In the genomic region with DNA sequence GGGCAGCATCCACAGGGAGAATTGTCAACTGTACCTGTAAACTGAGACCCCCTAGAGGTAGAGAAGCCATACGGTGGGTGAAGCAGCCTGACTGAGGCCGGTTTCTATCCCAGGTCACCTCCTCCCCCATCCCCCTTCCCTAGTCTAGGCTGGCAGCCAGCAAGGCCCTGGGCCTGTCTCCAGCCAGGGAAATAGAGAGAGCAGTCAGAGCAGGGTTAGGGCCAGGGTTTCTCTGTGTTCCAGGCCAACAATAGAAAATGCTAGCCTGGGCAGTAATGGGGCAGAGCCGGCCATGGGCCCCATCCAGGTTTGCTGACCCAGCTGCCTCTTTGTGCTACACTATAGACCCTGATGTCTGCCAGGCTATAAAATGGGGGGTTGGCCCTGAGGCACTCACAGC, we compare ENCODE assay signal across 8 mouse cellular contexts. TPM values are rescaled to one million over a fixed set of nuclear protein-coding genes. Genes with fewer than 3 reads are reported as not detected.
A peak's percentile ranks its signal among the peaks of the same experiment; 100 is the strongest.
DNase-seq lines count a peak whose midpoint lies in the region; ATAC-seq and TF ChIP-seq lines count a peak whose summit lies in the region.

A gene (plus strand): TSS at position 390 of the 400 bp plus-strand sequence.

- no peak within 1 kb of the TSS for H3K27ac ChIP-seq in heart, embryonic 11.5 days (ENCODE audit: low read depth, low read length)
- H3K27ac ChIP-seq in cortical plate, adult 2 months (ENCODE audit: insufficient read depth, low read length): peak within 1 kb of the TSS; percentile 90
- peak within 1 kb of the TSS; percentile 55 for H3K27ac ChIP-seq in heart, postnatal 0 days (ENCODE audit: low read depth)

- no peak for TF ChIP-seq CTCF in cortical plate, adult 2 months (IDR thresholded peaks at IDR 0.05; ENCODE audit: extremely low read depth, insufficient read depth, low read length)
- TF ChIP-seq CTCF in heart, postnatal 0 days (IDR thresholded peaks at IDR 0.05; ENCODE audit: low read depth): no peak

- TF ChIP-seq EP300 in heart, postnatal 0 days (IDR thresholded peaks at IDR 0.05; ENCODE audit: low read depth): no peak

- TF ChIP-seq POLR2A in cortical plate, adult 2 months (IDR thresholded peaks at IDR 0.05; ENCODE audit: extremely low read depth, insufficient read depth, low read length): no peak

- ATAC-seq in heart, embryonic 11.5 days (replicated peaks; ENCODE audit: insufficient number of reproducible peaks, low FRiP score, low TSS enrichment): no peak
- ATAC-seq in heart, postnatal 0 days (ENCODE audit: insufficient read depth, low read depth): peak; percentile 51; the same call in 1 of the 2 replicates

- H3K4me2 ChIP-seq in heart, embryonic 11.5 days: no peak within 1 kb of the TSS
- H3K4me2 ChIP-seq in heart, postnatal 0 days (ENCODE audit: low read depth, low read length): no peak within 1 kb of the TSS

- 0 out of 2 replicates have a peak, but pooled peaks cover 5% of the 10 kb centered on the region for H3K4me1 ChIP-seq in heart, embryonic 11.5 days (ENCODE audit: control insufficient read depth, insufficient read depth, low read length)
- H3K4me1 ChIP-seq in cortical plate, adult 2 months (ENCODE audit: control insufficient read depth, insufficient read depth, low read length): peaks cover 2% of the 10 kb centered on the region; the same call in 1 of the 2 replicates
- peaks cover 37% of the 10 kb centered on the region for H3K4me1 ChIP-seq in heart, postnatal 0 days (ENCODE audit: control insufficient read depth, insufficient read depth)

- intact Hi-C loops in left cerebral cortex, postnatal 10 days (cut with DNase I): no loop called here

- H3K9ac ChIP-seq in heart, embryonic 11.5 days (ENCODE audit: low read depth, low read length): no peak within 1 kb of the TSS
- peak within 1 kb of the TSS; percentile 28; the same call in 1 of the 2 replicates for H3K9ac ChIP-seq in heart, postnatal 0 days (replicated peaks; ENCODE audit: low read depth, low read length)

- DNase-seq in heart, adult 18-20 months: peak; percentile 84 to 87
- DNase-seq in NIH3T3 (ENCODE audit: low read depth): peak; percentile 52
- DNase-seq in heart, postnatal 0 days (ENCODE audit: low spot score): no peak
- DNase-seq in left cerebral cortex, postnatal 10 days (ENCODE audit: extremely low spot score in 1 of 2, low spot score in 2 of 2): peak; percentile 64 to 67
- DNase-seq in embryo, embryonic 10 days (ENCODE audit: low spot score): no peak
- no peak for DNase-seq in urinary bladder, postnatal 10 days (ENCODE audit: low spot score)

- H3K36me3 ChIP-seq in heart, embryonic 11.5 days (ENCODE audit: control insufficient read depth, insufficient read depth, low read length): no peaks in the 10 kb centered on the region
- no peaks in the 10 kb centered on the region for H3K36me3 ChIP-seq in heart, postnatal 0 days (replicated peaks; ENCODE audit: control insufficient read depth, insufficient read depth, low read length)

- 51% methylated on average over 3 of the region's 3 CpGs for WGBS in heart, embryonic 11.5 days (ENCODE audit: insufficient replicate concordance)
- 17% methylated on average over 3 of the region's 3 CpGs for WGBS in heart, postnatal 0 days

- no peak within 1 kb of the TSS for H3K4me3 ChIP-seq in heart, embryonic 11.5 days (ENCODE audit: low read depth, low read length)
- H3K4me3 ChIP-seq in cortical plate, adult 2 months (ENCODE audit: insufficient read depth, low read length): no peak within 1 kb of the TSS
- no peak within 1 kb of the TSS for H3K4me3 ChIP-seq in heart, postnatal 0 days (ENCODE audit: low read depth, low read length)

- H3K27me3 ChIP-seq in heart, embryonic 11.5 days (ENCODE audit: control insufficient read depth, insufficient read depth, low read length): no peaks in the 10 kb centered on the region
- H3K27me3 ChIP-seq in heart, postnatal 0 days (ENCODE audit: control insufficient read depth, insufficient read depth, low read length): peaks cover 3% of the 10 kb centered on the region; the same call in 1 of the 2 replicates

- H3K9me3 ChIP-seq in heart, embryonic 11.5 days (replicated peaks; ENCODE audit: control insufficient read depth, low read length): no peaks in the 10 kb centered on the region
- H3K9me3 ChIP-seq in heart, postnatal 0 days (replicated peaks; ENCODE audit: control insufficient read depth, low read length): no peaks in the 10 kb centered on the region

RNA-seq across cellular contexts. Expression of the gene that starts here (rescaled TPM):
- total RNA-seq in heart, adult 18-20 months (2021): 1 to 10 TPM; 2.0 to 3.1 TPM
- not detected in 2 replicates for polyA plus RNA-seq in heart, embryonic 11.5 days (2014; fragmentation: Nextera tagmentation; extraction: Ambion mirVana)
- 7.5 and 8.2 TPM in 2 replicates for polyA plus RNA-seq in cortical plate, adult 2 months (2012; rRNA removed)
- not detected in 2 replicates for total RNA-seq in heart, postnatal 0 days (2014; rRNA removed; ENCODE audit: low replicate concordance)
- polyA plus RNA-seq in heart, postnatal 0 days (2015; fragmentation: Nextera tagmentation; extraction: Ambion mirVana): 0.26 and 0.54 TPM in 2 replicates
- total RNA-seq in left cerebral cortex, postnatal 10 days (2021): 10 to 100 TPM in 1 of 2 experiments, 1 to 10 TPM in 1; 10.0 to 12.1 TPM

Comparison
In these comparisons a context has a peak if more than half of its experiments do, and no peak if none do; other contexts are left out.
1. DNase-seq: peak in heart, adult 18-20 months (2 of 2), NIH3T3 (single experiment) and left cerebral cortex, postnatal 10 days (2 of 2); none in heart, postnatal 0 days (single experiment), embryo, embryonic 10 days (single experiment) and urinary bladder, postnatal 10 days (single experiment).
2. Peak in ATAC-seq, H3K27ac ChIP-seq and H3K9ac ChIP-seq in heart, postnatal 0 days; RNA of the gene not detected or under 1 TPM.